Mouse (Mus musculus) ES-E14 (cell line): ENCODE results near the gene Alg13. TPM values are rescaled to one million over a fixed set of nuclear protein-coding genes. Genes with fewer than 3 reads are reported as not detected.

Source experiments
- DNase-seq: peaks from one replicate; pipeline ENCODE4 v3.0.0-alpha.2; 2013; ENCODE audit warnings: low read depth, low spot score
- H3K27ac ChIP-seq: 2 replicates; pipeline ENCODE4 v1.5.1; 2012; ENCODE audit warnings: low read depth, mild to moderate bottlenecking, low read length, moderate library complexity, mixed read lengths; ENCODE audit not compliant: poor library complexity, insufficient read depth, severe bottlenecking
- H3K36me3 ChIP-seq: 2 replicates; pipeline ENCODE4 v1.6.1; 2012; ENCODE audit warnings: mild to moderate bottlenecking, low read length, moderate library complexity, mixed read lengths; ENCODE audit not compliant: control insufficient read depth, poor library complexity, insufficient read depth, severe bottlenecking
- H3K4me1 ChIP-seq, 2 experiments: fragments of 150-350 bp in 1 of 2; sonication (generic) in 1 of 2; 2 replicates each; pipeline ENCODE4 v1.6.1; 2012; ENCODE audit warnings: low read length in 2 of 2, mild to moderate bottlenecking in 1 of 2, mixed read lengths in 1 of 2; ENCODE audit not compliant: control insufficient read depth in 2 of 2, insufficient read depth in 2 of 2, poor library complexity in 1 of 2
- H3K4me3 ChIP-seq, 2 experiments: fragments of 150-350 bp in 1 of 2; sonication (generic) in 1 of 2; 2 replicates each; pipeline ENCODE4 v1.5.1; 2012; ENCODE audit warnings: low read length in 2 of 2, low read depth in 1 of 2, mild to moderate bottlenecking in 1 of 2, mixed read lengths in 1 of 2; ENCODE audit not compliant: insufficient read depth in 1 of 2, poor library complexity in 1 of 2, severe bottlenecking in 1 of 2
- H3K9ac ChIP-seq: 2 replicates; pipeline ENCODE4 v1.6.1; 2012; ENCODE audit warnings: low read depth, mild to moderate bottlenecking, low read length, mixed read lengths; ENCODE audit not compliant: poor library complexity, insufficient read depth, severe bottlenecking
- H3K9me3 ChIP-seq: fragments of 150-350 bp; sonication (generic); 2 replicates; pipeline ENCODE4 v1.6.1; 2012; ENCODE audit warnings: low read depth, mild to moderate bottlenecking, low read length; ENCODE audit not compliant: control insufficient read depth, insufficient read depth
- CHD2 ChIP-seq: IDR thresholded peaks from 2 replicates; pipeline ENCODE4 v1.6.1; 2014; ENCODE audit warnings: mild to moderate bottlenecking, low read depth, low read length, inconsistent platforms
- HCFC1 ChIP-seq: IDR thresholded peaks from 2 replicates; pipeline ENCODE4 v1.6.1; 2012; ENCODE audit warnings: low read length, inconsistent platforms, borderline replicate concordance; ENCODE audit not compliant: insufficient read depth
- MAFK ChIP-seq: IDR thresholded peaks from 2 replicates; pipeline ENCODE4 v1.6.1; 2014; ENCODE audit warnings: mild to moderate bottlenecking, low read depth, low read length, inconsistent platforms; ENCODE audit not compliant: insufficient read depth
- ZC3H11A ChIP-seq: IDR thresholded peaks from 2 replicates; pipeline ENCODE4 v1.6.1; 2012; ENCODE audit warnings: low read depth, mild to moderate bottlenecking, inconsistent platforms, low read length, borderline replicate concordance
- ZNF384 ChIP-seq: IDR thresholded peaks from 2 replicates; pipeline ENCODE4 v1.6.1; 2012; ENCODE audit warnings: low read depth, low read length, inconsistent platforms
- in situ Hi-C, 2 experiments: fragments of 600-800 bp; cut with MboI; formaldehyde crosslinking; loops; one replicate each; pipeline ENCODE4 v1.15.1; 2025; ENCODE audit warnings: low sequenced_read_pairs in 2 of 2, inconsistent platforms in 1 of 2; ENCODE audit not compliant: unreplicated experiment in 2 of 2
- total RNA-seq: library from RNA; depleted of rRNA; stranded (reverse); fragments of 300-350 nt; gene quantifications from 2 replicates; pipeline ENCODE4 v1.2.3, GENCODE M21; 2012

Alg13 gene
- total RNA-seq, 1 experiment, result 159 TPM

DNA sequence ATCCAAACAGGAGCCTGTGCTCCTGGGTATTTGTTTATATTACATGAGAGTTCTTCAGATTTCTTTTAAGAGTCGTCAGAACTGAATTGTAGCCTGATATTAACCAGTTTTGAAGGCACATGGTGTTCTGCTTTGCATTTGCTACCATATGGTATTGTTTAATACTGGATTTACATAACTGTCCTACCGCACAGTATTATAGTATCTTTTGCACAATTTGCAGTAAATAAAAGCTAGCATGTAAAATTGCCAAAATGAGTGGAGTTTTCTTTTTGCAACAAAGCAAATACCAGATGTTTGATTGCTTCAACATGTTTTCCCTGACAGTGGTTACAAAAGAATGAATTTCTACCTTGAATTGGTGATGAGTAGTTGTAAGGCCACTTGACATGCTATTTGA is 56.6 kb downstream of the Alg13 start:
- DNase-seq, result no peak
- in situ Hi-C loops, result no loop called here
- H3K27ac ChIP-seq, result no peak overlapping the region
- no peak overlapping the region for H3K9ac ChIP-seq
- no peaks in the 10 kb centered on the region for H3K4me1 ChIP-seq
- TF ChIP-seq ZNF384, result no peak
- TF ChIP-seq CHD2, result no peak
- TF ChIP-seq HCFC1, result no peak
- TF ChIP-seq MAFK, result no peak
- no peak for TF ChIP-seq ZC3H11A
- no peaks in the 10 kb centered on the region for H3K9me3 ChIP-seq
- no peak overlapping the region for H3K4me3 ChIP-seq
- peaks cover 11% of the 10 kb centered on the region for H3K36me3 ChIP-seq

DNA sequence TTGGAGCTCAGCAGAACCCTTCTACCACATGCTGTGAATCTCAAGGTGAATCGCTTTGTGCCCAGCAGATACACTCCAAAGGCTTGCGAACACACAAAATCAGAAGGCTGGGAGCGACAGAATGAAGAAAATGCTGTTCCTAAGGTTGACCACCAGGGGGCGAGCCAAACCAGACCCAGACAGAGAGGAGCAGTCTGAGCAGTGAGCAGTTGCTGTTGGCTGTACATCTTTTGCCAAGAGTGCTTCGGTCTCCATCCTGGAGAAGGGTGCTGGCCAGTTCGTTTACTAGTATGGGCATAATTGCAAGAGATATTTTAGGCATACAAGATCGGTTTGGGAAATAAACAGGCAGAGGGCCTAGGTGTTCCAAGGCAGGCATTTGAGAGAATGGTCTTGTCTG is 85.9 kb downstream of the Alg13 start:
- H3K4me3 ChIP-seq, result no peak overlapping the region
- H3K36me3 ChIP-seq, result no peaks in the 10 kb centered on the region
- peak; percentile 26 for DNase-seq
- no peaks in the 10 kb centered on the region for H3K9me3 ChIP-seq
- no peaks in the 10 kb centered on the region for H3K4me1 ChIP-seq
- H3K9ac ChIP-seq, result no peak overlapping the region
- in situ Hi-C loops, result no loop called here
- no peak for TF ChIP-seq ZNF384
- TF ChIP-seq MAFK, result no peak
- no peak for TF ChIP-seq HCFC1
- TF ChIP-seq ZC3H11A, result no peak
- TF ChIP-seq CHD2, result no peak
- no peak overlapping the region for H3K27ac ChIP-seq

DNA sequence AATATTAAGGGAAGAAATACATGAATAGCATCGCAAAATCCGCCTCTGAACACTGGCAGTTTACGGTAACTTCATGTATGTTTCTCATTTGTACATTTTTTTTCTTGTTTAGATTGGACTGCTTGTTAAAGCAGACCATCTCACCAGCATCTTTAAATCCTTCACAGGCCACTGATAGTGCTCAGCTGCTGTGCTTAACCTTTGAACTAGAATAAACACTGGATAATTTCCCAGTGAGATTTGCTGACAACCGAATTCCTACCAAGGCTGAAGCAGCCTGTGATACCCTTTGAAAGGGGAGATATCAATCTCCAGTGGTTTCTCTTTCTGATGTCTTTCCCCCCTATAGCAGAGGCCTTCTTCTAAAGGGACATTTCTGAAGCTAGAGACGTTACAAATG is 90.4 kb downstream of the Alg13 start:
- H3K4me3 ChIP-seq, result no peak overlapping the region
- TF ChIP-seq ZC3H11A (no peak), MAFK (no peak), HCFC1 (no peak), ZNF384 (no peak), CHD2 (no peak)
- no peak for DNase-seq
- H3K4me1 ChIP-seq, result no peaks in the 10 kb centered on the region
- in situ Hi-C loops, result no loop called here
- H3K9me3 ChIP-seq, result no peaks in the 10 kb centered on the region
- H3K27ac ChIP-seq, result no peak overlapping the region
- H3K9ac ChIP-seq, result no peak overlapping the region
- no peaks in the 10 kb centered on the region for H3K36me3 ChIP-seq

DNA sequence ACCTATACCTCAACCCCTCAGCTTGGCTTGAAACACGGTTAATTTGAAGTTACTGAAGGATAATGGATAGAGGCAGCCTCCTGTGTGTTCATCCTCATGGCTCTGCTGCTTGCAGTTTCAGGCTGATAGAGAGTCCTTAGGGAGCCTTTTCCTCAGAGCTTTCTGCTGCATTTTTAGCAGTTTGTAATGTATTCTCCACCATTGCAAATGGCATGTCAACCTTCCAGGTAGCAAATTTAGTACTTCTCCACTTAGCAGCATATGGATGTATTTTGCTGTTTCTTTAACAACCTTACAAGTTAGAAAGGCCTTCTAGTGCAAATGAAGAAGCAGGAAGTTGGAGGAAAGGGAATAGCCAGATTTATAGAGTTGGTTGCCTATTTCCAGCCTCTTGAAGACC is 102.7 kb downstream of the Alg13 start:
- no peak overlapping the region for H3K4me3 ChIP-seq
- H3K27ac ChIP-seq, result no peak overlapping the region
- DNase-seq, result no peak
- H3K4me1 ChIP-seq, result no peaks in the 10 kb centered on the region
- H3K9me3 ChIP-seq, result no peaks in the 10 kb centered on the region
- H3K9ac ChIP-seq, result no peak overlapping the region
- H3K36me3 ChIP-seq, result no peaks in the 10 kb centered on the region
- in situ Hi-C loops, result no loop called here
- no peak for TF ChIP-seq CHD2
- no peak for TF ChIP-seq HCFC1
- TF ChIP-seq ZNF384, result no peak
- no peak for TF ChIP-seq ZC3H11A
- TF ChIP-seq MAFK, result no peak

DNA sequence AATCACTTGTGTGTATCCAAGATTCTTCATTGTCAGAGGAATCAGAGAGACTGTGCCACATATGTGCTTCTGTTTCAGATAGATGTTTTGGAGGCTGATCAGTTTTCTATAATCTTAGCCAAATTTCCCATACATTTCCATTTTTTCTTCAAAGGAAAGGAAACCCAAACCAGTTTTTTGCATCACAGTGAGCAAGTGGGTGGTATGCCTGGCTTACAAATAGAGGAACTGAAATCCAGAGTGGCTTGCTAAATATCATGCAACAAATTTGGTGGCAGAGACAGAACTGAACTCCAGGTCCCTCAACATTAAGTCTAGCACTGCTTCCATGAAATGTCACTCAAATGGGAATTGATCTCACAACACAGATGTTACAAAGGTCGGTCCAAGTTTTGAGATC is 103.5 kb downstream of the Alg13 start:
- Histone ChIP-seq H3K4me1 (no peaks in the 10 kb centered on the region), H3K27ac (no peak overlapping the region), H3K36me3 (no peaks in the 10 kb centered on the region), H3K4me3 (no peak overlapping the region), H3K9ac (no peak overlapping the region), H3K9me3 (no peaks in the 10 kb centered on the region)
- no peak for DNase-seq
- TF ChIP-seq HCFC1 (no peak), CHD2 (no peak), MAFK (no peak), ZNF384 (no peak)
- in situ Hi-C loops, result no loop called here
